Comparison of ENCODE assay signal across 8 mouse cellular contexts in the genomic region with DNA sequence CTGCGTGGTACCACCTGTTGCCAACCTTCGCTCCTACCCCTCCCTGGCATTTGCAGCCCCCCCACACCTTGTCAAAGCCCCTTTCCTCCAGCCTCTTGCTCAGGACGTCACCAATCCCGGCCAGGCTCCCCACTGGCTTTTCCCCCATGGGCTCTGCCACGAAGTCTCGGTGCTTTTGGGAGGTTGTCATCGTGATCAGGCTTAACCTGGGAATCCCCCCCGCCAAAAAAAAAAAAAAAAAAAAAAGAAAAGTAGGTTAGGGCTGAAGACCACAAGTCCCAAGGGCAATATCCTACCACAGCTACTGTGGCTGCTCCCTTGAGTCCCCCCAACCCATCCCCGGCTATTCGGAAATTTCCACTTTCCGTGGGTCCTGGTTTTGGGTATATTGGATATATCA. TPM values are rescaled to one million over a fixed set of nuclear protein-coding genes. Genes with fewer than 3 reads are reported as not detected.
A peak's percentile ranks its signal among the peaks of the same experiment; 100 is the strongest.
DNase-seq lines count a peak whose midpoint lies in the region; ATAC-seq and TF ChIP-seq lines count a peak whose summit lies in the region.

No protein-coding gene starts in this region.

- peak overlapping the region; percentile 99 for H3K4me3 ChIP-seq in heart, embryonic 12.5 days
- H3K4me3 ChIP-seq in CH12.LX (replicated peaks in 1 of 3; ENCODE audit: low read depth in 2 of 3, low read length in 2 of 3, poor library complexity in 1 of 3), result peak overlapping the region; percentile 77 to 98 (median 81)
- H3K4me3 ChIP-seq in forebrain, embryonic 13.5 days, result peak overlapping the region; percentile 98
- H3K4me3 ChIP-seq in liver, embryonic 14.5 days (ENCODE audit: insufficient read depth in 1 of 2, low read depth in 2 of 2, low read length in 2 of 2), result peak overlapping the region; percentile 78 to 97

- peaks cover 23% of the 10 kb centered on the region for H3K4me1 ChIP-seq in heart, embryonic 12.5 days (replicated peaks)
- H3K4me1 ChIP-seq in CH12.LX (ENCODE audit: control insufficient read depth in 1 of 2, insufficient read depth in 2 of 2), result peaks cover 19 to 44% of the 10 kb centered on the region in 2 experiments
- H3K4me1 ChIP-seq in forebrain, embryonic 13.5 days, result peaks cover 23% of the 10 kb centered on the region
- H3K4me1 ChIP-seq in liver, embryonic 14.5 days (replicated peaks; ENCODE audit: control insufficient read depth in 2 of 2, insufficient read depth in 2 of 2, low read length in 1 of 2), result peaks cover 13 to 14% of the 10 kb centered on the region in 2 experiments

- peak; percentile 60 for TF ChIP-seq EP300 in CH12.LX (IDR thresholded peaks at IDR 0.05; ENCODE audit: low read length)
- no peak for TF ChIP-seq EP300 in liver, embryonic 14.5 days (IDR thresholded peaks at IDR 0.05; ENCODE audit: low read depth)

- peaks cover 41% of the 10 kb centered on the region for H3K79me2 ChIP-seq in CH12.LX (replicated peaks; ENCODE audit: control insufficient read depth, extremely low read depth, insufficient read depth, poor library complexity, severe bottlenecking)

- no peak; the same call in 1 of the 2 replicates for TF ChIP-seq POLR2A in CH12.LX (IDR thresholded peaks at IDR 0.05; ENCODE audit: low read depth, low read length)

- in situ Hi-C loops in CH12.LX (cut with MboI; ENCODE audit: low pct_ligation_motif_present, low pct_unique_long_range_greater_than_20kb, low sequenced_read_pairs), result no loop called here

- no peaks in the 10 kb centered on the region for H3K9me3 ChIP-seq in heart, embryonic 12.5 days (replicated peaks)
- no peaks in the 10 kb centered on the region for H3K9me3 ChIP-seq in CH12.LX (replicated peaks; ENCODE audit: low read length)
- H3K9me3 ChIP-seq in forebrain, embryonic 13.5 days (replicated peaks), result no peaks in the 10 kb centered on the region
- no peaks in the 10 kb centered on the region for H3K9me3 ChIP-seq in liver, embryonic 14.5 days (ENCODE audit: control insufficient read depth, low read length)

- WGBS in heart, embryonic 12.5 days, result 16% methylated on average over 11 of the region's 11 CpGs
- WGBS in forebrain, embryonic 13.5 days, result 15% methylated on average over 11 of the region's 11 CpGs
- 5% methylated on average over 11 of the region's 11 CpGs for WGBS in liver, embryonic 14.5 days (ENCODE audit: insufficient replicate concordance)

- H3K27ac ChIP-seq in heart, embryonic 12.5 days (ENCODE audit: poor library complexity, severe bottlenecking), result peak overlapping the region; percentile 98
- peak overlapping the region; percentile 88 for H3K27ac ChIP-seq in CH12.LX (ENCODE audit: insufficient read depth, low read depth)
- H3K27ac ChIP-seq in forebrain, embryonic 13.5 days, result peak overlapping the region; percentile 93; the same call in 1 of the 2 replicates
- peak overlapping the region; percentile 20; the same call in 1 of the 2 replicates for H3K27ac ChIP-seq in liver, embryonic 14.5 days

- dilution Hi-C loops in CH12.LX (cut with MboI; ENCODE audit: extremely low pct_ligation_motif_present, extremely low pct_unique_long_range_greater_than_20kb, low sequenced_read_pairs), result no loop called here

- no peak for DNase-seq in heart, postnatal 4 days
- peak; percentile 80 for DNase-seq in CH12.LX (ENCODE audit: extremely low read depth)
- no peak for DNase-seq in liver, embryonic 14.5 days (ENCODE audit: low read depth in 3 of 3, low spot score in 3 of 3)
- DNase-seq in cerebellum, postnatal 36 days, result no peak
- no peak for DNase-seq in kidney, adult 9 months

- H3K4me2 ChIP-seq in heart, embryonic 12.5 days, result peak overlapping the region; percentile 97
- H3K4me2 ChIP-seq in CH12.LX (ENCODE audit: insufficient read depth, low read depth, poor library complexity, severe bottlenecking), result peak overlapping the region; percentile 80
- peak overlapping the region; percentile 91 for H3K4me2 ChIP-seq in forebrain, embryonic 13.5 days
- peak overlapping the region; percentile 99 for H3K4me2 ChIP-seq in liver, embryonic 14.5 days (ENCODE audit: low read depth)

- no peak for TF ChIP-seq RAD21 in CH12.LX (IDR thresholded peaks at IDR 0.05; ENCODE audit: low read depth, low read length)

- no peaks in the 10 kb centered on the region for H3K27me3 ChIP-seq in heart, embryonic 12.5 days (replicated peaks)
- H3K27me3 ChIP-seq in CH12.LX (replicated peaks), result no peaks in the 10 kb centered on the region
- H3K27me3 ChIP-seq in forebrain, embryonic 13.5 days, result no peaks in the 10 kb centered on the region
- H3K27me3 ChIP-seq in liver, embryonic 14.5 days (ENCODE audit: control insufficient read depth, insufficient read depth, low read length), result no peaks in the 10 kb centered on the region

- no peak for ATAC-seq in heart, embryonic 12.5 days (ENCODE audit: insufficient number of reproducible peaks, low FRiP score)
- no peak for ATAC-seq in forebrain, embryonic 13.5 days
- ATAC-seq in liver, embryonic 14.5 days (ENCODE audit: insufficient read depth), result no peak
- ATAC-seq in granulocyte monocyte progenitor cell, adult 5-6 weeks (replicated peaks; ENCODE audit: poor library complexity, severe bottlenecking), result no peak

- peaks cover 49% of the 10 kb centered on the region for H3K36me3 ChIP-seq in heart, embryonic 12.5 days
- peaks cover 30 to 54% of the 10 kb centered on the region in 2 experiments for H3K36me3 ChIP-seq in CH12.LX (replicated peaks in 1 of 2; ENCODE audit: control insufficient read depth in 1 of 2, insufficient read depth in 1 of 2, low read length in 1 of 2)
- peaks cover 52% of the 10 kb centered on the region for H3K36me3 ChIP-seq in forebrain, embryonic 13.5 days (ENCODE audit: poor library complexity, severe bottlenecking)
- peaks cover 39% of the 10 kb centered on the region for H3K36me3 ChIP-seq in liver, embryonic 14.5 days (replicated peaks; ENCODE audit: control insufficient read depth, insufficient read depth, low read depth)

- no peak for TF ChIP-seq CTCF in CH12.LX (conservative IDR thresholded peaks at IDR 0.05 in 1 of 2, IDR thresholded peaks at IDR 0.05 in 1 of 2; ENCODE audit: low read depth in 2 of 2, low read length in 2 of 2)
- TF ChIP-seq CTCF in liver, embryonic 14.5 days (IDR thresholded peaks at IDR 0.05; ENCODE audit: low read depth), result no peak

- H3K9ac ChIP-seq in heart, embryonic 12.5 days, result peak overlapping the region; percentile 87
- H3K9ac ChIP-seq in CH12.LX (ENCODE audit: insufficient read depth, low read depth), result peak overlapping the region; percentile 91
- peak overlapping the region; percentile 92 for H3K9ac ChIP-seq in forebrain, embryonic 13.5 days
- H3K9ac ChIP-seq in liver, embryonic 14.5 days (replicated peaks), result peak overlapping the region; percentile 91

RNA-seq across cellular contexts. Expression of gene Eif1ad, which starts 0.8 kb away (rescaled TPM):
- polyA plus RNA-seq in heart, embryonic 12.5 days (2016; fragmentation: Nextera tagmentation; extraction: Ambion mirVana), result 42.8 and 43.0 TPM in 2 replicates
- total RNA-seq in heart, postnatal 4 days (2021), result 10 to 100 TPM; 35.0 to 37.3 TPM
- total RNA-seq in CH12.LX (2012; rRNA removed) (68.4 and 82.5 TPM in 2 replicates), CH12.LX (2014; rRNA removed) (79.3 and 86.0 TPM in 2 replicates)
- polyA plus RNA-seq in CH12.LX (2012; ENCODE audit: insufficient read length, low read depth), result 97.7 and 98.8 TPM in 2 replicates
- polyA plus RNA-seq in forebrain, embryonic 13.5 days (2015; fragmentation: Nextera tagmentation; extraction: Ambion mirVana), result 64.3 and 69.5 TPM in 2 replicates
- 18.4 and 22.0 TPM in 2 replicates for polyA plus RNA-seq in liver, embryonic 14.5 days (2012; rRNA removed)
- polyA plus RNA-seq in liver, embryonic 14.5 days (2014; fragmentation: Nextera tagmentation; extraction: Ambion mirVana), result 22.9 and 24.3 TPM in 2 replicates
- total RNA-seq in granulocyte monocyte progenitor cell, adult 5-6 weeks (2014; fragmentation: Nextera tagmentation), result 52.8 and 54.1 TPM in 2 replicates
- total RNA-seq in granulocyte monocyte progenitor cell, adult 5-6 weeks (2017), result 69.4 and 72.2 TPM in 2 replicates

RNA-seq across cellular contexts. Expression of gene Banf1, which starts 1.2 kb away (rescaled TPM):
- polyA plus RNA-seq in heart, embryonic 12.5 days (2016; fragmentation: Nextera tagmentation; extraction: Ambion mirVana), result 400 and 410 TPM in 2 replicates
- total RNA-seq in heart, postnatal 4 days (2021), result 100 to 1,000 TPM; 234 to 244 TPM
- 161 and 176 TPM in 2 replicates for total RNA-seq in CH12.LX (2012; rRNA removed)
- total RNA-seq in CH12.LX (2014; rRNA removed), result 212 and 273 TPM in 2 replicates
- 450 and 496 TPM in 2 replicates for polyA plus RNA-seq in CH12.LX (2012; ENCODE audit: insufficient read length, low read depth)
- polyA plus RNA-seq in forebrain, embryonic 13.5 days (2015; fragmentation: Nextera tagmentation; extraction: Ambion mirVana), result 479 and 496 TPM in 2 replicates
- 116 and 125 TPM in 2 replicates for polyA plus RNA-seq in liver, embryonic 14.5 days (2012; rRNA removed)
- 263 and 278 TPM in 2 replicates for polyA plus RNA-seq in liver, embryonic 14.5 days (2014; fragmentation: Nextera tagmentation; extraction: Ambion mirVana)
- 526 and 559 TPM in 2 replicates for total RNA-seq in granulocyte monocyte progenitor cell, adult 5-6 weeks (2014; fragmentation: Nextera tagmentation)
- total RNA-seq in granulocyte monocyte progenitor cell, adult 5-6 weeks (2017), result 84.9 and 130 TPM in 2 replicates

RNA-seq across cellular contexts. Expression of gene Cst6, which starts 16.4 kb away (rescaled TPM):
- polyA plus RNA-seq in heart, embryonic 12.5 days (2016; fragmentation: Nextera tagmentation; extraction: Ambion mirVana), result not detected in 2 replicates
- 1 to 10 TPM in 1 of 2 experiments, under 1 TPM in 1; 0.81 to 3.0 TPM for total RNA-seq in heart, postnatal 4 days (2021)
- total RNA-seq in CH12.LX (2012; rRNA removed) (1.9 and 3.5 TPM in 2 replicates), CH12.LX (2014; rRNA removed) (not detected in 2 replicates)
- polyA plus RNA-seq in CH12.LX (2012; ENCODE audit: insufficient read length, low read depth), result not detected in 2 replicates
- polyA plus RNA-seq in forebrain, embryonic 13.5 days (2015; fragmentation: Nextera tagmentation; extraction: Ambion mirVana), result 1.5 and 1.9 TPM in 2 replicates
- 0.01 and 0.06 TPM in 2 replicates for polyA plus RNA-seq in liver, embryonic 14.5 days (2012; rRNA removed)
- polyA plus RNA-seq in liver, embryonic 14.5 days (2014; fragmentation: Nextera tagmentation; extraction: Ambion mirVana), result 0.43 TPM in 1 of 2 replicates, not detected in the other
- not detected in 2 replicates for total RNA-seq in granulocyte monocyte progenitor cell, adult 5-6 weeks (2014; fragmentation: Nextera tagmentation)
- total RNA-seq in granulocyte monocyte progenitor cell, adult 5-6 weeks (2017), result not detected in 2 replicates

RNA-seq across cellular contexts. Expression of gene Sart1, which starts 22.8 kb away (rescaled TPM):
- 61.6 and 63.9 TPM in 2 replicates for polyA plus RNA-seq in heart, embryonic 12.5 days (2016; fragmentation: Nextera tagmentation; extraction: Ambion mirVana)
- 10 to 100 TPM; 52.6 to 54.1 TPM for total RNA-seq in heart, postnatal 4 days (2021)
- total RNA-seq in CH12.LX (2012; rRNA removed), result 78.3 and 85.8 TPM in 2 replicates
- 46.7 and 47.7 TPM in 2 replicates for total RNA-seq in CH12.LX (2014; rRNA removed)
- 104 and 132 TPM in 2 replicates for polyA plus RNA-seq in CH12.LX (2012; ENCODE audit: insufficient read length, low read depth)
- 85.3 and 88.4 TPM in 2 replicates for polyA plus RNA-seq in forebrain, embryonic 13.5 days (2015; fragmentation: Nextera tagmentation; extraction: Ambion mirVana)
- 13.1 and 21.7 TPM in 2 replicates for polyA plus RNA-seq in liver, embryonic 14.5 days (2012; rRNA removed)
- 24.1 and 26.6 TPM in 2 replicates for polyA plus RNA-seq in liver, embryonic 14.5 days (2014; fragmentation: Nextera tagmentation; extraction: Ambion mirVana)
- 86.2 and 138 TPM in 2 replicates for total RNA-seq in granulocyte monocyte progenitor cell, adult 5-6 weeks (2014; fragmentation: Nextera tagmentation)
- 63.2 and 78.7 TPM in 2 replicates for total RNA-seq in granulocyte monocyte progenitor cell, adult 5-6 weeks (2017)

RNA-seq across cellular contexts. Expression of gene Catsper1, which starts 30.2 kb away (rescaled TPM):
- polyA plus RNA-seq in heart, embryonic 12.5 days (2016; fragmentation: Nextera tagmentation; extraction: Ambion mirVana), result not detected in 2 replicates
- not detected for total RNA-seq in heart, postnatal 4 days (2021)
- not detected in 2 replicates for total RNA-seq in CH12.LX (2012; rRNA removed)
- total RNA-seq in CH12.LX (2014; rRNA removed), result not detected in 2 replicates
- polyA plus RNA-seq in CH12.LX (2012; ENCODE audit: insufficient read length, low read depth), result not detected in 2 replicates
- polyA plus RNA-seq in forebrain, embryonic 13.5 days (2015; fragmentation: Nextera tagmentation; extraction: Ambion mirVana), result not detected in 2 replicates
- polyA plus RNA-seq in liver, embryonic 14.5 days (2012; rRNA removed), result not detected in 2 replicates
- polyA plus RNA-seq in liver, embryonic 14.5 days (2014; fragmentation: Nextera tagmentation; extraction: Ambion mirVana), result not detected in 2 replicates
- total RNA-seq in granulocyte monocyte progenitor cell, adult 5-6 weeks (2014; fragmentation: Nextera tagmentation), result not detected in 2 replicates
- total RNA-seq in granulocyte monocyte progenitor cell, adult 5-6 weeks (2017), result not detected in 2 replicates

Comparison
In these comparisons a context has a peak if more than half of its experiments do, and no peak if none do; other contexts are left out.
1. H3K27ac ChIP-seq: peak in every context shown above with its lines; median percentile 98 in heart, embryonic 12.5 days; 93 in forebrain, embryonic 13.5 days; 88 in CH12.LX; 20 in liver, embryonic 14.5 days.